Mouse (Mus musculus) ES-E14 (cell line): ENCODE data around the gene Mylk4. TPM values are rescaled to one million over a fixed set of nuclear protein-coding genes. Genes with fewer than 3 reads are reported as not detected.

Source experiments
- DNase-seq: peaks from one replicate; pipeline ENCODE4 v3.0.0-alpha.2; 2013; ENCODE audit warnings: low read depth, low spot score
- H3K27ac ChIP-seq: 2 replicates; pipeline ENCODE4 v1.5.1; 2012; ENCODE audit warnings: low read depth, mild to moderate bottlenecking, low read length, moderate library complexity, mixed read lengths; ENCODE audit not compliant: poor library complexity, insufficient read depth, severe bottlenecking
- H3K36me3 ChIP-seq: 2 replicates; pipeline ENCODE4 v1.6.1; 2012; ENCODE audit warnings: mild to moderate bottlenecking, low read length, moderate library complexity, mixed read lengths; ENCODE audit not compliant: control insufficient read depth, poor library complexity, insufficient read depth, severe bottlenecking
- H3K4me1 ChIP-seq, 2 experiments: fragments of 150-350 bp in 1 of 2; sonication (generic) in 1 of 2; 2 replicates each; pipeline ENCODE4 v1.6.1; 2012; ENCODE audit warnings: low read length in 2 of 2, mild to moderate bottlenecking in 1 of 2, mixed read lengths in 1 of 2; ENCODE audit not compliant: control insufficient read depth in 2 of 2, insufficient read depth in 2 of 2, poor library complexity in 1 of 2
- H3K4me3 ChIP-seq, 2 experiments: fragments of 150-350 bp in 1 of 2; sonication (generic) in 1 of 2; 2 replicates each; pipeline ENCODE4 v1.5.1; 2012; ENCODE audit warnings: low read length in 2 of 2, low read depth in 1 of 2, mild to moderate bottlenecking in 1 of 2, mixed read lengths in 1 of 2; ENCODE audit not compliant: insufficient read depth in 1 of 2, poor library complexity in 1 of 2, severe bottlenecking in 1 of 2
- H3K9ac ChIP-seq: 2 replicates; pipeline ENCODE4 v1.6.1; 2012; ENCODE audit warnings: low read depth, mild to moderate bottlenecking, low read length, mixed read lengths; ENCODE audit not compliant: poor library complexity, insufficient read depth, severe bottlenecking
- H3K9me3 ChIP-seq: fragments of 150-350 bp; sonication (generic); 2 replicates; pipeline ENCODE4 v1.6.1; 2012; ENCODE audit warnings: low read depth, mild to moderate bottlenecking, low read length; ENCODE audit not compliant: control insufficient read depth, insufficient read depth
- CHD2 ChIP-seq: IDR thresholded peaks from 2 replicates; pipeline ENCODE4 v1.6.1; 2014; ENCODE audit warnings: mild to moderate bottlenecking, low read depth, low read length, inconsistent platforms
- HCFC1 ChIP-seq: IDR thresholded peaks from 2 replicates; pipeline ENCODE4 v1.6.1; 2012; ENCODE audit warnings: low read length, inconsistent platforms, borderline replicate concordance; ENCODE audit not compliant: insufficient read depth
- MAFK ChIP-seq: IDR thresholded peaks from 2 replicates; pipeline ENCODE4 v1.6.1; 2014; ENCODE audit warnings: mild to moderate bottlenecking, low read depth, low read length, inconsistent platforms; ENCODE audit not compliant: insufficient read depth
- ZC3H11A ChIP-seq: IDR thresholded peaks from 2 replicates; pipeline ENCODE4 v1.6.1; 2012; ENCODE audit warnings: low read depth, mild to moderate bottlenecking, inconsistent platforms, low read length, borderline replicate concordance
- ZNF384 ChIP-seq: IDR thresholded peaks from 2 replicates; pipeline ENCODE4 v1.6.1; 2012; ENCODE audit warnings: low read depth, low read length, inconsistent platforms
- in situ Hi-C, 2 experiments: fragments of 600-800 bp; cut with MboI; formaldehyde crosslinking; loops; one replicate each; pipeline ENCODE4 v1.15.1; 2025; ENCODE audit warnings: low sequenced_read_pairs in 2 of 2, inconsistent platforms in 1 of 2; ENCODE audit not compliant: unreplicated experiment in 2 of 2
- total RNA-seq: library from RNA; depleted of rRNA; stranded (reverse); fragments of 300-350 nt; gene quantifications from 2 replicates; pipeline ENCODE4 v1.2.3, GENCODE M21; 2012; rRNA removed

The Mylk4 gene
- not detected in 2 replicates for total RNA-seq

GRCm38 (mm10) chr13:32783816-32784215 is at the start of gene Mylk4:
TSS of gene Mylk4 (minus strand) at chr13:32783954.
- Histone ChIP-seq H3K9ac (no peak within 1 kb of the TSS), H3K36me3 (no peaks in the 10 kb centered on the region), H3K9me3 (no peaks in the 10 kb centered on the region), H3K4me1 (no peaks in the 10 kb centered on the region), H3K27ac (no peak within 1 kb of the TSS), H3K4me3 (no peak within 1 kb of the TSS)
- TF ChIP-seq MAFK (no peak), CHD2 (no peak), HCFC1 (no peak), ZNF384 (no peak), ZC3H11A (no peak)
- in situ Hi-C loops: no loop called here
- DNase-seq: no peak

- H3K36me3 ChIP-seq: no peaks in the 10 kb centered on the region
- no peak for DNase-seq
- TF ChIP-seq MAFK: no peak
- TF ChIP-seq HCFC1: no peak
- no peak for TF ChIP-seq ZNF384
- TF ChIP-seq CHD2: no peak
- no peak for TF ChIP-seq ZC3H11A
- no peak overlapping the region for H3K9ac ChIP-seq
- no peak overlapping the region for H3K27ac ChIP-seq
- H3K9me3 ChIP-seq: no peaks in the 10 kb centered on the region
- in situ Hi-C loops: no loop called here
- no peak overlapping the region for H3K4me3 ChIP-seq
- H3K4me1 ChIP-seq: no peaks in the 10 kb centered on the region
These were observed 49.5 kb upstream of the Mylk4 start for GRCm38 (mm10) chr13:32833237-32833636.

GRCm38 (mm10) chr13:32832776-32833175 is 49.0 kb upstream of the Mylk4 start:
- in situ Hi-C loops: no loop called here

GRCm38 (mm10) chr13:32831505-32832273 is 47.9 kb upstream of the Mylk4 start:
- TF ChIP-seq ZNF384 (no peak), ZC3H11A (no peak), HCFC1 (no peak), MAFK (no peak), CHD2 (no peak)

More at GRCm38 (mm10) chr13:32832776-32833175, 49.0 kb upstream of the Mylk4 start:
- Histone ChIP-seq H3K9me3 (no peaks in the 10 kb centered on the region), H3K4me1 (no peaks in the 10 kb centered on the region), H3K4me3 (no peak overlapping the region), H3K27ac (no peak overlapping the region), H3K9ac (no peak overlapping the region), H3K36me3 (no peaks in the 10 kb centered on the region)
- TF ChIP-seq MAFK (no peak), ZNF384 (no peak), CHD2 (no peak), ZC3H11A (no peak), HCFC1 (no peak)
- DNase-seq: no peak

More at GRCm38 (mm10) chr13:32831505-32832273, 47.9 kb upstream of the Mylk4 start:
- no peaks in the 10 kb centered on the region for H3K9me3 ChIP-seq
- no peak overlapping the region for H3K4me3 ChIP-seq
- no peak for DNase-seq
- H3K9ac ChIP-seq: no peak overlapping the region
- no peak overlapping the region for H3K27ac ChIP-seq
- no peaks in the 10 kb centered on the region for H3K36me3 ChIP-seq
- no peaks in the 10 kb centered on the region for H3K4me1 ChIP-seq
- in situ Hi-C loops: no loop called here
